Mouse (Mus musculus): ENCODE results near the gene Fbxo40. TPM values are rescaled to one million over a fixed set of nuclear protein-coding genes. Genes with fewer than 3 reads are reported as not detected.

Fbxo40 gene
- polyA plus RNA-seq, 1 experiment from 2014 or later, result 0.03 TPM

DNA sequence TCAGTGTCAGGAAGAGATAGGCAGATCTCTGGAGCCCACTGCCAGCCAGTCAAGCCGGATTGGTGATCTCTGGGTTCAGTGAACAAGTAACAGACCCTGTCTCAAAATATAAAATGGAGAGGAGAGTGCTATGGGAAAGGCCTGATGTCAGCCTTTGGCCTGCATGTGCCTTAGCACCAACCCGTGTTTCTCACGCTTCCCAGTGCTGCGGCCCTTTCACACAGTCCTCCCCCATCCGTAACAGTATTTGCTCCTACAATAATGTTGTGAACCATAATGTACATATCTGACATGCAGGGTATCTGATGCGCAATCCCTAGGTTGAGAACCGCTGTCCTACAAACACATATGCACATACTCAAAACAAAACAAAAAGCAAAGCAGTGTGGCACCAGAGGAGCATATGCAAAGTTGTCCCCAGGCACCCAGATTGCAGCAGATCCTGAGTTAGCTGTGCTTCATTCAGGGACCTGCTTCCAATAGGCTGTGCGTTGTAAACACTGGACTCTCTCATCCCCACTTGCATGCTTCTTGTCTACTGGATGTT is 69.1 kb downstream of the Fbxo40 start:
- H3K9ac ChIP-seq, result no peak overlapping the region
- H3K27me3 ChIP-seq, result no peaks in the 10 kb centered on the region
- no peak overlapping the region for H3K4me3 ChIP-seq (replicated peaks)
- no peaks in the 10 kb centered on the region for H3K9me3 ChIP-seq (replicated peaks)
- peaks cover 49% of the 10 kb centered on the region for H3K36me3 ChIP-seq (replicated peaks)
- H3K4me1 ChIP-seq (replicated peaks), result no peaks in the 10 kb centered on the region
- no peak overlapping the region for H3K4me2 ChIP-seq
- 82% methylated on average over 8 of the region's 8 CpGs for whole genome bisulfite sequencing (ENCODE audit: insufficient replicate concordance)
- ATAC-seq (ENCODE audit: insufficient read depth), result no peak
- H3K27ac ChIP-seq (replicated peaks), result no peak overlapping the region

DNA sequence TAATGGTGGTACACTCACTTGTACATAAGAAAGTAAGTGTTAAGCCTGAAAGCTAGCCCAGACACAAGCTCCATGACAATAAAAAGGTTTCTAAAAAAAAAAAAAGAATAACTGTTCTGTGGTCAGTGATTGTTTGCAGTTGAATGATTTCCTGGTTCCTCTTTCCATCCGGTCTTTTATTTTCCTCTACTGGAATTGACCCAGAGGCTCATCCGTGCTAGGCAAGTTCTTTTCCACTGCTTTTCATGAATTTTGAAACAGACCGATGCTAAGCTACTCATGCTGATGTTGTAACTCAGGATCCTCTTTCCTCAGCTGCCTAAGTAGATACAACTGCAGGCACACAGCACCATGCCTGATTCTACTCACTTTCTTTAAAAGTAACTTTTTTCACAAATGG is 69.9 kb downstream of the Fbxo40 start:
- no peak overlapping the region for H3K4me3 ChIP-seq (replicated peaks)
- WGBS (ENCODE audit: insufficient replicate concordance), result 68% methylated on average over 3 of the region's 3 CpGs
- no peaks in the 10 kb centered on the region for H3K27me3 ChIP-seq
- ATAC-seq (ENCODE audit: insufficient read depth), result no peak
- H3K9me3 ChIP-seq (replicated peaks), result no peaks in the 10 kb centered on the region
- no peak overlapping the region for H3K27ac ChIP-seq (replicated peaks)
- no peak overlapping the region for H3K9ac ChIP-seq
- H3K36me3 ChIP-seq (replicated peaks), result peaks cover 47% of the 10 kb centered on the region
- H3K4me1 ChIP-seq (replicated peaks), result no peaks in the 10 kb centered on the region
- no peak overlapping the region for H3K4me2 ChIP-seq

GRCm38 (mm10) chr16:36918505-36918904 is 71.8 kb downstream of the Fbxo40 start:
- peaks cover 50% of the 10 kb centered on the region for H3K36me3 ChIP-seq (replicated peaks)
- no peaks in the 10 kb centered on the region for H3K9me3 ChIP-seq (replicated peaks)
- H3K27me3 ChIP-seq, result no peaks in the 10 kb centered on the region
- no peak for ATAC-seq (ENCODE audit: insufficient read depth)
- no peak overlapping the region for H3K27ac ChIP-seq (replicated peaks)
- no peak overlapping the region for H3K4me2 ChIP-seq
- WGBS (ENCODE audit: insufficient replicate concordance), result 93% methylated on average over 10 of the region's 10 CpGs
- H3K4me1 ChIP-seq (replicated peaks), result no peaks in the 10 kb centered on the region
- H3K9ac ChIP-seq, result no peak overlapping the region
- H3K4me3 ChIP-seq (replicated peaks), result no peak overlapping the region

GRCm38 (mm10) chr16:36914195-36914594 is 76.1 kb downstream of the Fbxo40 start:
- H3K27me3 ChIP-seq, result no peaks in the 10 kb centered on the region
- no peaks in the 10 kb centered on the region for H3K9me3 ChIP-seq (replicated peaks)
- ATAC-seq (ENCODE audit: insufficient read depth), result no peak
- 70% methylated on average over 5 of the region's 5 CpGs for WGBS (ENCODE audit: insufficient replicate concordance)
- H3K9ac ChIP-seq, result no peak overlapping the region
- no peak overlapping the region for H3K4me3 ChIP-seq (replicated peaks)
- no peak overlapping the region for H3K4me2 ChIP-seq
- no peaks in the 10 kb centered on the region for H3K4me1 ChIP-seq (replicated peaks)
- peaks cover 58% of the 10 kb centered on the region for H3K36me3 ChIP-seq (replicated peaks)
- H3K27ac ChIP-seq (replicated peaks), result 0 out of 2 replicates have a peak overlapping the region, but pooled peaks have one; percentile 24

Other genes starting within 250 kb of the Fbxo40 start
- 1.7 and 2.0 TPM in 2 replicates for gene Slc15a2, start 205.5 kb downstream of the Fbxo40 start, polyA plus RNA-seq (2015; fragmentation: Nextera tagmentation; extraction: Ambion mirVana)
- gene Iqcb1, start 162.1 kb downstream of the Fbxo40 start, polyA plus RNA-seq (2015; fragmentation: Nextera tagmentation; extraction: Ambion mirVana), result 7.7 and 9.1 TPM in 2 replicates
- gene Eaf2, start 115.5 kb downstream of the Fbxo40 start, polyA plus RNA-seq (2015; fragmentation: Nextera tagmentation; extraction: Ambion mirVana), result 0.21 and 0.39 TPM in 2 replicates
- gene Golgb1, start 115.3 kb downstream of the Fbxo40 start, polyA plus RNA-seq (2015; fragmentation: Nextera tagmentation; extraction: Ambion mirVana), result 22.7 and 24.7 TPM in 2 replicates
- gene Hcls1, start 55.5 kb downstream of the Fbxo40 start, polyA plus RNA-seq (2015; fragmentation: Nextera tagmentation; extraction: Ambion mirVana), result 14.4 and 15.9 TPM in 2 replicates
- 7.5 and 8.1 TPM in 2 replicates for gene Polq, start 21.3 kb upstream of the Fbxo40 start, polyA plus RNA-seq (2015; fragmentation: Nextera tagmentation; extraction: Ambion mirVana)